Mouse (Mus musculus) lung, postnatal 25 days (tissue): Measurements from ENCODE around the gene Ccm2.
"Not testable (repeated sequence)": the region's sequence is repeated elsewhere in the genome, so short reads cannot be mapped to it uniquely, and the experiment has no call there.

ENCODE experiments used
- DNase-seq: peaks from one replicate; pipeline ENCODE4 v3.0.0; 2022; ENCODE audit warnings: low spot score

The Ccm2 gene

DNA sequence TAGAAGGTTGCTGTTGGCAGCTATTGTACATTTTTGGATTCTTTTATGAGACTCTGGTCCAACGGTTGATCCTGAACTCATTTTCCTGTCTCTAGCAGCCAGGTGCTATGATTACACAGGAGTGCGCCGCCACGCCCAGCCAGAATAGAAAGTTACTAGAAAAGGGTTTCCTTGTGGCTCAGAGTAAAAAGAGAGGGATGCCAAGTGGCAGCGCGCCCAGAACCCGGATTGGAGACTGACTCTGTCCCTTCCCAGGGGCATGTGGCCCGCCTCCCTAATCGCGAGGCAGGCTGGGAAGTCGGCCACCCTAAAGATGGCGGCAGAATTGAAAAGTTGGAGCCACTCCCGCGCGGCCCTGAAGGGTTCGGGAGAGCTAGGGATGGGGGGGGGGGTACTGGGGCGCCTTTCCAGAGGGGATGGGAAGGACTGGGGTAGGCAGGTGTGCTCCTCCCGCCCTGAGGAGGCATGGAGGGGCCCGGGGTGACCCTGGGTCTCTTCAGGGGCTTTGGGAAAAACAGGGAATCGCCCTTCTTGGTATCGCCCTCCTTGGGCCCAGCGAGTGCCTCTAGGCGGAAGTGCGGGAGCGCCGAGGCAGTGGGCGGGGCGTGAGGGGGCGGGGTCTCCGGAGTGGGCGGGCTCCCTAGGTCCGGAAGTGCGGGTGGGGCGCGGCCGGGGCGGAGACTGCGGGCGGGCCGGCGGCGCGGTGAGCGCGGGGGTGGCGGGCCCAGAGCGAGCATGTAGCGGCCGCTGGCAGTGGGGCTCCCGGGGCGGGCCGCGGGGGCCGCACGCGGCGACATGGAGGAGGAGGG, at the start of gene Ccm2:
Gene Ccm2, plus strand, starts transcription at position 683 of the 809 bp plus-strand sequence.
- DNase-seq, result peak; percentile 97

DNA sequence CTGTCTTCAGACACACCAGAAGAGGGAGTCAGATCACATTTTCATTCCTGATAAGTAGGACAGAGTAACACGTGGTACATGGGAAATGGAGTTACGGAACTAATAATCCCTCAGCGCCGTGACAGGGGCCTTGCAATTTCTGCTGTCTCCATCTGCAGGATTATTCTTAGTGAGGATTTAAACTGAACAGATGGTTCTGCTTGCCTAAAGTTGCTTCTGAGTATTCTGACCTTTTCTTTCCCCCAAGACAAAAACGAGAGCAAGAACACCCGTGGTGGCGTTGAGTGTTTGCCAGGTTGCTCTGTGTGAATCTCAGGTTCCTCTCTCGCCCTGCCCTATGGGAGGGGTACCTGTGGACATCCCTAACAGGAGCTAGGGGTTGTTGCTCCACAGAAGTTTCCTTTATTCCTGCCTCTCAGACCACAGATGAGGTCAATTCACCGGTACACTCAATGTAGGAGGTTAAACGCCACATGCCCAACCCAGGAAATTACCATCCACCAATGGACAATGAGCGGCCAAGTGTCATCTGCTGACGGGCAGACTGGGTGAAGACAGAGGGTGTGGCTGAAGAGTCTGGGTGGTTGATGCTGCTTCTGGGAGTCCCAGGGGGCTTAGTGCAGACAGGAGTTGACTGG, 49.3 kb upstream of the Ccm2 start:
- DNase-seq, result no peak

- DNase-seq, result no peak
Observed at GRCm38 (mm10) chr11:6502506-6502905, 44.2 kb upstream of the Ccm2 start.

DNA sequence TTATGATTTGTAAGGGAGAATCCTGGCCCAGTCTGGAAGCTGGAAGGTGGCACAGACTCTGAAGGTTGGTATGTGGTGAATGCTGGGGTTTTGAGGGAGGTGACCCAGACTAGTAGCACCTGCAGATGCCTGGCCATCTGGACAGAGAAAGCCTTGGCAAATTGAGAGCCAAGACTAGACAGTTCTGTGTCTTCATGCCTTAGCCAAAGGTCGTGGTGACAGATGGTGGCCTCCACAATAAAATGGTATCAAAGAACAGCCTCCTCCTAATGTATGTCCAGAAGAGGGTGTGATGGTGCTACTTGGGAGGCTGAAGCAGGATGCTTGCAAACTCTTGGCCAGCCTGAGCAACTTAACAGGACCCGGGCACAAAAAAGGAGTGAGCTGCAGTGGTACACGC, 42.5 kb upstream of the Ccm2 start:
- no peak for DNase-seq

GRCm38 (mm10) chr11:6504689-6505088, 42.0 kb upstream of the Ccm2 start:
- peak; percentile 71 for DNase-seq

GRCm38 (mm10) chr11:6506516-6506915, 40.2 kb upstream of the Ccm2 start:
- no peak for DNase-seq

DNA sequence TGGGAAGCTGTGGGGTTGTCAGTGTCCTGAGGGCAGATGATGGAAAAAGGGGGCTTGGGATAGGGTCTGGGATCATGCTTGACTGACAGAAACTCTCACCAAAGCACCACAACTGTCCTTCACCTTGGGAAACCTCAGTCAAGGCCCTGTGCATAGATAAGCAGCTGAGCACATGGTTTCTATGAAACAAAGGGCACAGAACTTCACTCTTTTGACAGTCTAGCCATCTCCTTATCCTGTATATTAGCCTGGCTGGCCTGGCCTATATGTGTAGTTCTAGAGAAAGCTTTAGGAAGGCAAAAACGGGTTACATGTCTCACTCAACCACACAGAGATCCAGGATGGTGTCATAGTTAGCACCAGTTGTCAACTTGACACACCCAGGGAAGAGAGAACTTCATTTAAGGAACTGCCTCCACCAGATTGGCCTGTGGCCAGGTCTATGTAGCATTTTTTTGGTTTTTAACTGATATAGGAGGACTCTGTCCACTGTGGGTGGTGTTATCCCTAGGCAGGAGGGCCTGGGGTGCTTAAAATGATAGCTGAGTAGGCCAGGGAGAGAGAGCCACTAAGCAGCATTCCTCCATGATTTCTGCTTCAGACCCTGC, 38.3 kb upstream of the Ccm2 start:
- no peak for DNase-seq

DNA sequence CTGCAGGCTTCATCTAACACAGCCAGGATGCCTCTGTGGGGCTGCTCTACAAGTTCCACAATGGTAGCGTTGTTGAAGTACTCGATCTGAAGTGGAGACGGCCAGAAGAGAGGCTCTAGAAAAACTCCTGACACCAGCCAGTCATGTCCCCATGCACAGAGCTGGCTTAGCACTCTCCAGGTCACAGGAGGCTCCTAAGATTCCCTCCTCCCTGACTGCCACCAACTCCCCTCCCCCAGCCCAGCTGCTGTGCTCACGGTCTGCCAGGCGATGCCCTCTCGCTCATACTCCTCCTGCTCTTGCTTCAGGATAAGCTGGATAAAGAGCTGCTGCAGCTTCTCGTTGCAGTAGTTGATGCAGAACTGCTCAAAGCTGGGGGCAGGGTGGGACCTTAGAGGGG, 31.9 kb upstream of the Ccm2 start:
- no peak for DNase-seq

- peak; percentile 23 for DNase-seq
Observed at GRCm38 (mm10) chr11:6519491-6520033, 27.1 kb upstream of the Ccm2 start.

- peak; percentile 69 for DNase-seq
Observed at GRCm38 (mm10) chr11:6520507-6521173, 26.0 kb upstream of the Ccm2 start, which contains the start of gene Myo1g. Myo1g (minus strand) TSS chr11:6520965.

DNA sequence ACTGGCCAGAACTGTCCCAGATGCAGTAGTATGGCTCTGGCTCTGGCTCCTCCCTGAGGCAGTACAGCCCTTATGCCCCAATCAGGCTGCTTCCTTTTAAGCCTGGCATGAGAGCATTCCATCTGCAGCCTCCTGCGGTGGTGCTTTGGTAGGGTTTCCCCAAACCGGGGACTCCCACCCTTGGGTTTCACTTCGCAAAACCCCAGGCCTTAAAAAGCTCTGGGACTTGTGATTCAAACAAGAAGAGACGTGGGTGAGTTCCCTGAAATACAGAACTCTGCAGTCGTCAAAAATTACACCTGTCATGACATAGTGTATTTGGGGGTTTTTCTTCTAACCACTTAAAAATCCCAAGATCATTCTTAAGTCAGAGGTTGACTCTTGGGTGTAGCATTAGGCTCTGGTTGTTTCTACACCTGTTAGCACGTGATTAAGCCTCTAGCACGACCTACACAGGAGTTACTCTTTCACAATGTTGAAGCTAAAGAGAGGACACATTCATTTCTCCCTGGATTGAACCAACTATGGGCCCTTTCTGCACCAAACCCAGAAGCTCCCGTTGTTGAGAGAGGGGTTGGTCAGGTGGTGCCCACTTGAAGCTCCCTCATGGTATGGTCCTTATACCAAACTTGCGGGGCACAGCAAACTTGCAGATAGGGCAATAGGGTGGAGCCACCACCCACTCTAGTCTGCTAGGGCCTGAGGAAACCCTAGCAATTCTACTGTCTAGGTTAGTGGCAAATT, 23.7 kb upstream of the Ccm2 start:
- peak; percentile 29 for DNase-seq

DNA sequence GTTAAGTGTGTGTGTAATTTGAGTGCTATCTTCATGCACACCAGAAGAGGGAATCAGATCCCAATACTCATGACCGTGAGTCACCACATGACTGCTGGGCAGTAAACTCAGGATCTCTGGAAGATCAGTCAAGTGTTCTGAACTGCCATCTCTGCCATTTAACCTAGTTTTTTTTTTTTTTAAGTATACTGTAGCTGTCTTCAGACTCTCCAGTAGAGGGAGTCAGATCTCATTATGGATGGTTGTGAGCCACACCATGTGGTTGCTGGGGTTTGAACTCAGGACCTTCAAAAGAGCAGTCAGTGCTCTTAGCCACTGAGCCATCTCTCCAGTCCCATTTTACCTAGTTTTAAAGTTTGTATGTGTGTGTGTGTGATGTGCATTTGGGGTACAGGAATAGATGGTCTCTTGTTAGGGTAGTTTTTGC, 23.0 kb upstream of the Ccm2 start:
- DNase-seq, result no peak

DNA sequence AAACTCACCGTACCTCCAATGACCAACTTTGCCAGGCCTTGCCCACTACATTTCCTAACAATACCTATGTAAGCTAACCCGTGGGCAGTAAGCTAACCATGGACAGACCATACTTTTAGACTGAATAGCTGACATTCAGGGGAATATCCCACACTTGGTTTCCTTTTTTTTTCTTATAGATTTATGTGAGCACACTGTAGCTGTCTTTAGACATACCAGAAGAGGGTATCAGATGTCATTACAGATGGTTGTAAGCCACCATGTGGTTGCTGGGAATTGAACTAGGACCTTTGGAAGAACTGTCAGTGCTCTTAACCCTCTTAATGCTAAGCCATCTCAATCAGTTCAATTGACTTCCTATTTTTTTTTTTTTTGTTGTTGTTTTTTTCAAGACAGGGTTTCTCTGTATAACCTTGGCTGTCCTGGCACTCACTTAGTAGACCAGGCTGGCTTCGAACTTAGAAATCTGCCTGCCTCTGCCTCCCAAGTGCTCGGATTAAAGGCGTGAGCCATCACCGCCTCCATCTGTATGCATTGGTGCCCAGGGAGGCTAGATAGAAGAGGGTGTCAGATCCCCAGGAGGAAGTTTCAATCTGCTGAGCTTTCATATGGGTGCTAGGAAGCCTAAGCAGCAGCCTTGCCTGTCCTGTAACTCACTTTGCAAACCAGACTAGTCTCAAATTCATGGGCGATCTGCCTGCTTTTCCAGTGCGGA, 22.4 kb upstream of the Ccm2 start:
- no peak for DNase-seq

DNA sequence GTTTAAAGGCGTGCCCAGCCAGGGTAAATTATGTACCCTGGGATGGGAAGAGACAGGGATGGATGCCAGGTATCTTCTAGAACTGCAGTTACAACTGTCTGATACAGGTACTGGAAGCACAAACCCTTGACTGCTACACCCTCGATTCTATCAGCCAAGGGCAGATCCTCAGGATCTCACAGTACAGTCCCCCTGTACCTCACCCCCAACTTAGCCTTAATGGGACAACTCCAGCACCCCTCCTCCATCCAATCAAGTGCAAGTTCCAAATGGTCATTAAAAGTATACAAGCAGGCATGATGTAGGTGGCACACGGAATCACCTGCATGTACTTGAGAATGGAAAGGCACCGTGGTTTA, 21.8 kb upstream of the Ccm2 start:
- DNase-seq, result no peak

GRCm38 (mm10) chr11:6525241-6525640, 21.4 kb upstream of the Ccm2 start:
- DNase-seq, result no peak

DNA sequence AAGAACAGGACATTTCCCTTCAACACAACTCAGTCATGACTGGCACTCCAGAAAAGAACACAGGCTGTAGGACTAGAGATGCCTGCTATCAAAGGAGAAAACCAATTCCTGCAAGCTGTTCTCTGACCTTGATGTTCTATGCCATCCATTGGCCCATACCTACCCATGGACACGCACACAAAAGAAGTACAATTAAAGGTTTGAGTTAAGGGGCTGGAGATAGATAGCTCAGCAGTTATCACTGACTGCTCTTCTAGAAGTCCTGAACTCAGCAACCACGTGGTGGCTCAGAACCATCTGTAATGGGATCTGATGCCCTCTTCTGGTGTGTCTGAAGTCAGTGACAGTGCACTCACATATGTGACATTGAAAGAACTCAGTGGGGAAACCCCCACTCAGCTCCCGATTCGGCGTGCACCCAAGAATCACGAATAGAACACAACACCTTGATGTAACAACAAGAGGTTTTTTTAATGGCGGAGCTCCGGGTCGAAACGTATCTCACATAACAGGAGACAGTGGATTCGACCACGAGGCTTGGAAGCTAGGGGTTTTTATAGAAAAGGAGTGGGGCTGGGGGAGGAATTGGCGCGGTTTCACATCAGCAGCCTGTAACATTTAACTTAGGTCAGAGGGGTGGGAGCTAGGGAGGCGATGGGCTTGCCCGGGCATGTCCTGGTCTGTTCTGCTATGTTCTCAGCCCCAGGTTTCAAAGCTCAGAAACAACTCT, 20.0 kb upstream of the Ccm2 start:
- DNase-seq, result not testable (repeated sequence)

DNA sequence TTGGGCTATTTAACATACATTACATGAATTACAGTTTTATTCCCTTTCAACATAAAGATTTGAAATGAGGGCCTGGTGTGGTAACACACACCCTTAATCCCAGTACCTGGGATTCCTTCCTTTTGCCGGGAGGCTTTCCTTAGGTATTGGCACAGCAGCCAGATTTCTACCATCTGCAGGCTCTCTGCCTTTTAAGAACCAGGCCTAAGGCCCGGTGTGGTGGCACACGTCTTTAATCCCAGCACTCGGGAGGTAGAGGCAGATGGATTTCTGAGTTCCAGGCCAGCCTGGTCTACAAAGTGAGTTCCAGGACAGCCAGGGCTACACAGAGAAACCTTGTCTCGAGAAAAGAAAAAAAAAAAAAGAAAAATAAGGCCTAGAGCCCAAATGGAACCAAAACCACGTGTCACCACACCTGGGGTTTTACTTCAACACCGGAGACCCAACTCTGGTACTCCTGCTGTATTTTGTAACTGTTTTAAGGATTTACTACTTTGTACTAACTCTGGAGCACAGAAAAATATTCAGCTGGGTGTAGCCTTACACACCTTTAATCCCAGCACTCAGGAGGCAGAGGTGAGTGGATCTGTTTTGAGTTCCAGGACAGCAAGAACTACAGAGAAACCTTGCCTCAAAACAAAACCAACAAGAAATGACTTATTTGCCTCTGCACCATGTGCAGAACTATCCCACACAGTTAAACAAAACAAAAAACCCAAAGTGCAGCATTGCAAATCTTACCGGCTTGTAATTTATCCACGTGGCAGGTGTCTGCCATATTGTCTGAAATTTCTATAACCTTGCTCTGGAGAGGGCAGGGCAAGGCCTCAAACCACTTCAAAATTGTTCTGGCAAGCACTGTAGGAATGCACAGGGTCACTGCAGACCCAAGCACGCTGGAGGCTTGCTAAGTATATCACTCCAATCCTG, 19.2 kb upstream of the Ccm2 start:
- no peak for DNase-seq

DNA sequence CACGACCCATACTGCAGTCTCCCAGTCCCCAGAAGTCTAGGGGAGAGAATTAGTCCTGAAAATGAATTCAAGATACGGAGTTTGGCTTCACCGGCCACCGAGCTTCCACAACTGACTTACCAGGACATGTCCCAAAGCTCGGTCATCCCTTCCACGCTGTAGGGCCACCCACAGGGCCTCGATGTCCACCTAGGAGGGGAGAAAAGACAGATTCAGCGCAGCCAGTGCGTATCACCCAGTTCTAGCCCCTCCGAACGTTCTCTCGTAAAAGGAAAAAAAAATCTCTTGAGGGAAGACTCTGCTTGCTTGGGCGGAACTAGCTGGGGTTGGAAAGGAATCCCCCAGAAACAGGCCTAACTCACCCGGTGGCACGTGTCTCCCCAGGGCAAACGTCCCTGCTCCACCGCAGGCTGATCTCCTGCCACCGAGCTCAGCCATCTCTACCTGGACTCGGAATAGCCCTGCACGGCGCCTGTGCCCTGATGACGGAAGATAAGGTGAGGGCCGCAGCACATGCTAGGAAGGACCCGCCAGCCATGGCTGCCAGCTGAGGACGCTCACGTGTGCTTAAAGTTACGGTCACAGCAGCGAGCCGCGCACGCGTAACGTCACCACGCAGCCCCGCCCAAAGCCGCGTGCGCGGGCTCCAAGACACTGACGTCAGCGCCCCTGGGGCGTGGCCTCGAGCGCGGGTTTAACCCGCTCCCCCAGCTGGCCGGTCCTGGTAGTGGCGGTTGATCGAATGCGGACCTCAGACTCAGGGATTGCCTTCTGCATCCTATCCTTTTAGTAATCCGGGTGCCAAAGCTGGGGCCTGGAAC, 18.3 kb upstream of the Ccm2 start:
- peak; percentile 96 for DNase-seq
